Mouse (Mus musculus) cortical plate, adult 2 months (tissue): ENCODE data around the gene Exoc4. TPM values are rescaled to one million over a fixed set of nuclear protein-coding genes. Genes with fewer than 3 reads are reported as not detected.

ENCODE experiments used
- H3K27ac ChIP-seq: fragments of 200-500 bp; 2 replicates; pipeline ENCODE4 v1.5.1; 2012; ENCODE audit warnings: low read length, control low read depth, inconsistent platforms; ENCODE audit not compliant: insufficient read depth
- H3K4me1 ChIP-seq: fragments of 200-500 bp; 2 replicates; pipeline ENCODE4 v1.6.1; 2011; ENCODE audit warnings: low read length; ENCODE audit not compliant: control insufficient read depth, insufficient read depth
- H3K4me3 ChIP-seq: fragments of 200-500 bp; 2 replicates; pipeline ENCODE4 v1.5.1; 2011; ENCODE audit warnings: mild to moderate bottlenecking, low read length, control low read depth; ENCODE audit not compliant: insufficient read depth
- CTCF ChIP-seq: fragments of 200-500 bp; IDR thresholded peaks from 2 replicates; pipeline ENCODE4 v1.5.1; 2011; ENCODE audit warnings: mild to moderate bottlenecking, control low read depth, low read length; ENCODE audit not compliant: insufficient read depth; ENCODE audit errors: extremely low read depth
- POLR2A ChIP-seq: fragments of 200-500 bp; IDR thresholded peaks from 2 replicates; pipeline ENCODE4 v1.6.1; 2011; ENCODE audit warnings: mild to moderate bottlenecking, low read length, control low read depth; ENCODE audit not compliant: insufficient read depth; ENCODE audit errors: extremely low read depth
- polyA plus RNA-seq: library from polyadenylated mRNA; depleted of rRNA; stranded (reverse); fragments of >200 nt; gene quantifications from 2 replicates; pipeline ENCODE4 v1.2.3, GENCODE M21; 2012; rRNA removed

Gene Exoc4
- polyA plus RNA-seq, 1 experiment: 19.0 TPM

DNA sequence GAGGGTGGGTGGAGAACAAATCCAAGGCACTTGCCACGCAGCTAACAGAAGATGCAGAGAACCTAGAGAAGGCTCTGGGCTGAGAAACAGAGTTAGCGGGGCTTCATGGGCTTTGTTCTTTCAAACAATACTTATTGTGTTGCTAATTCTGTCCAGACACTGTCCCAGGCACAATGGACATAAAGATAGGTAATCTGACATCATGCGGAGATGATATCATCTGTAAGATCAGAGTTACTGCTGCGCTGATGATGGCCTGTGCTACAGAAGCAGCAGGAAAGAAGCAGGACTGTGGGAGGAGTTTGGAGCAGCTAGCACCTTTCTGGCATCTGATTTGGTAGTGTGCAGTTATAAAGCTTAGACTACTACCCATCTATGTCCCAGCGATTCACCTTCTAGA lies 738.2 kb downstream of the Exoc4 start:
- no peaks in the 10 kb centered on the region for H3K4me1 ChIP-seq
- no peak for TF ChIP-seq CTCF
- no peak for TF ChIP-seq POLR2A
- H3K4me3 ChIP-seq: no peak overlapping the region
- no peak overlapping the region for H3K27ac ChIP-seq

DNA sequence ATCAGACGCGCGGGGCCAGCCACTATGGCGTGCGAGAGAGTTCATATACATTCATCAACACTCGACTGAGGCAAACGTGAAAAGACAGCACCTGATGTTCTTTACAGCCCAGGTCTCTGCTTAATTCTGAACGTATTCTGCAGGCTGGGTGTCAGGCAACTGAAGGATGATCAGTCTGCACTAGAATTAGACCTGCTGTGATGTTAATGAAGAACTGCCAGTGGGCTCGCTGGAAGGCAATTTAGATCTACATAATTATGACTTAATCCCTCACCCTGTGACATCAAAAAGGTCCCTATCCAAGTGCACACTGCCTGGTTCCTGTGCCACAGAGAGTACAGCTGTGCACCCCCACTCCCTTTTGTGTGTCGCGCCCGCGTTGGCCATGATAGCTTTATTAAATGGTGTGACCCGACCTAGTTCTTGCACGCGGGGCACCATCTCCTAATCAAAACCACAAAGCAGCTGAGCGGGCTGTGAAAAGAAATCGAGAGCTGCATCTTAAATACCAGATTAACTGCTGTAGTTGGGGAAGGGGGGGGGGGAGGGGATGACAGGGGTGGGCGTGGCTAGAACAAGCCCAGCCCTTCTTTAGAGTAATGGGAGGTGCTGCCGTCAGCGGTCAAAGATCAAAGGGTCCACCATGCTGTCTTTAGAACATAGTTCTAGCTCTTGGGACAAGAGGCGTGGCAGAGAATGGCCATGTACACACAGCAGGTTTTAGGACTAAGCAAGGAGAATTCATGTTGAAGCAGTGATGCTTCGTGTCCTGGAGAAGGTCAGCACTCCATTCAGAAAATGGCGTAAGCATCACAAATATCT lies 743.5 kb downstream of the Exoc4 start:
- no peak overlapping the region for H3K27ac ChIP-seq
- no peak overlapping the region for H3K4me3 ChIP-seq
- no peaks in the 10 kb centered on the region for H3K4me1 ChIP-seq
- TF ChIP-seq CTCF (no peak), POLR2A (no peak)

DNA sequence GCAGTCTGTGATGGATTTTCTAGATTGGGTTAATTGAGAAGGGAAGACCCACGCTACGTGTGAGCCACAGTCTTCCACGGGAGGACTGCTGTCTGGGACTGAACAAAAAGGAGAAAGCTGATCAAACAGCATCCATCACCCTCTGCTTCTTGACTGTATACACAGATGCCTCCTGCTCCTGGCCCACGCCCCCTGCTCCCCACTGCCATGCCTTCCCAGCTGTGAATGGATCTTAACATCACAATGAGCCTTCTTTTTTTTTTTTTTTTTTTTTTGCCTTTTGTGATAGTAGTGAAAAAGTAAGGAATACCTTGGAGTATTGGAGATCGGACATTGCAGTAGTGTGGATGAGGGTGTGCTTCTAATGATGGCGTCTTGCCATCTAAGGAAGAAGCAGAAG lies 745.0 kb downstream of the Exoc4 start:
- no peaks in the 10 kb centered on the region for H3K4me1 ChIP-seq
- TF ChIP-seq CTCF: no peak
- no peak for TF ChIP-seq POLR2A
- H3K27ac ChIP-seq: no peak overlapping the region
- H3K4me3 ChIP-seq: no peak overlapping the region

DNA sequence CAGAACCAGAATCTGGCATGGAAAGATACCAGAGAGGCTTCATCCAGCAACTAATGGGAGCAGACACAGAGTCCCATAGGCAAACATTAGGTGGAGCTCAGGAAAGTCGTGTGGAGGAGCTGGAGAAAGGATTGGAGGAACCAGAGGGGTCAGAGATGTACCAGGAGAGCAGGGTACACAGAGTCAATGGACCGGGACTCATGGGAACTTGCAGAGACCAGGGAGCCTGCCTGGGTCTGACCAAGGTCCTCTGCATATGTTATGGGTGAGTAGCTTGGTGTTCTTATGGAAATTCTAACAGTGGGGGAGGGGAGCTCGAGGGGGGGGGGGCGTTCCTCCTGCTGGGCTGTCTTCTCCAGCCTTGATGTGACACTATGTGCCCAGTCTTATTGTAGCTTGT lies 749.7 kb downstream of the Exoc4 start:
- H3K4me3 ChIP-seq: no peak overlapping the region
- no peak for TF ChIP-seq CTCF
- TF ChIP-seq POLR2A: no peak
- H3K4me1 ChIP-seq: no peaks in the 10 kb centered on the region
- no peak overlapping the region for H3K27ac ChIP-seq

DNA sequence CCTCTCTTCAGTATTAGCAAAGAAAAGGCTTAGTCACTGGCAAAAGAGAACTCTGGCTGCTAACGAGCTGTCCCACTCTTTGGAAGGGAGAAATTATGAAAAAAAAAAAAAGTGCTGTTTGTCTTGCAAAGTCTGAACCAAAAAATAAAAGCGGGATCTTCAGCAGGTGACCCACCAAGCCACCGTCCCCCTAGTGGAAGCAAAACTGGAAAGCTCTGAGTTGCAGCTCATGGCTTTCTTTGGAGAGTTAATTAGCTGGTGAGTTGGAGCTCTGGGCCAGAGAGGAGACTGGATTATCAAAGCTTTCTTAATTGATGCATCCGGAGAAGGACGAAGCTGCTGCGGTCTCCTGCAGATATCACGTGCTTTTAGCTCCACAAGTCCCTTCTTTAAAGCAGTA lies 750.6 kb downstream of the Exoc4 start:
- Histone ChIP-seq H3K4me1 (no peaks in the 10 kb centered on the region), H3K27ac (no peak overlapping the region), H3K4me3 (no peak overlapping the region)
- TF ChIP-seq POLR2A: no peak
- no peak for TF ChIP-seq CTCF

DNA sequence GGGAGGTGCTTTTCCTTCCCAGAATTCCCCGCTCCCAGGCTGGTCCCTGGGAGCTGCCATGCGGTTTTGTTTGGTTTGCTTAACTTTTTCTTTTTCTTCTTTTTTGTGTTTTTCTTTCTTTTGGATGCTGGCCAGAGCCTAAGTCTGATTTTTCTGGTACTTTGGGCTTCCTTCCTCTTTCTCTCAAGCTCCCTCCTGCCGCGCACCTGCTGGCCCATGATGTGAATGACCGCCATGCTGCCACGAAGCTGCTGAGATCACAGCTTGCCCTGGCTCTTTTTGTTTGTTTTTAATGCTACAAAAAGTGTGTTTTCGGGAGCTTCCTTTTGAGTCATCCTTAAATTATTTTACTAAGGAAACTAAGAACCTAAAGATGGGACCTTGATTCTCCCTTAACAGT lies 751.8 kb downstream of the Exoc4 start:
- no peak for TF ChIP-seq POLR2A
- TF ChIP-seq CTCF: no peak
- no peak overlapping the region for H3K4me3 ChIP-seq

DNA sequence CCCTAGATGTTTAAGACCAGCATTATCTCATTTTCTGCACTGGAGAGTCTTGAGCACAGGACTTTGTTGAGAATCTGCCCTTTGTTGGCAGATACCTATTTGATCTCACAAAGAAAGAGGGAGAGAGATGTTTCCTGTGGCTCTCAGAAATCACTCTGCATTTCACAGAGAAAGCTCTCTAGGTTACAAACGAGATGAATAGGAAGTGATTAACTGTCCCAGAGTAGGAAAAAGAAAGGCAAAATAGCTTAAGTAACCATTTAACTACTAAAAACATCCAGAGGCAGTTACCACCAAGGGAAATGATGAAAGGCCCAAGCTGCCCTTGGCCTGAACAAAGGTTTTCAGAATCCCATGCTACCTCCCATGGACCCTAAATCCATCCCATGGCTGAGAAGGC lies 754.1 kb downstream of the Exoc4 start:
- TF ChIP-seq POLR2A: no peak
- no peak for TF ChIP-seq CTCF
- Histone ChIP-seq H3K27ac (no peak overlapping the region), H3K4me1 (no peaks in the 10 kb centered on the region), H3K4me3 (no peak overlapping the region)

More for the DNA sequence above, 751.8 kb downstream of the Exoc4 start:
- H3K4me1 ChIP-seq: no peaks in the 10 kb centered on the region
- H3K27ac ChIP-seq: no peak overlapping the region

DNA sequence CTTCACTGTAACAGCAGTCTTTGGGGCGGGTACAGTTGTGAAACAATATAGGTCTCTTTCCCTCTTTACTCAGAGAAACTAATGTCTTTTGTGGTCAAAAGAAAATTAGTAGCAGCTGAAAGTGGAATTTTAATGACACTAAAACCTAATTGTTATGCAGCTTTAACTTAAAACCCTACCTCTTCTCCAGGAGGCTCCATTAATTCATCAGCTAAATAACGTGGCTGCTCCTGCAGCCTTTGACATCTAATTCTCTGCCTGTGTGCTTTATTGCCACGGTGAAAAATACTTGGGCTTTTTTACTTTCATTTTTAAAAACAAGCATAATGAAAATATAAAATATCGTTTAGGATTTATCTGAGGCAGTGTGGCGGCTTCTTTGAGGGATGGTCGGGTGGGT lies 764.6 kb downstream of the Exoc4 start:
- Histone ChIP-seq H3K27ac (no peak overlapping the region), H3K4me3 (no peak overlapping the region), H3K4me1 (no peaks in the 10 kb centered on the region)
- TF ChIP-seq POLR2A (no peak), CTCF (no peak)

Other genes with a start within 250 kb of the Exoc4 start
- 100 and 103 TPM in 2 replicates for gene Chchd3, start 188.8 kb upstream of the Exoc4 start, polyA plus RNA-seq